Mouse (Mus musculus): ENCODE data around the gene Atxn7l1. TPM values are rescaled to one million over a fixed set of nuclear protein-coding genes. Genes with fewer than 3 reads are reported as not detected.

The Atxn7l1 gene
- polyA plus RNA-seq, 1 experiment, result 37.1 TPM

DNA sequence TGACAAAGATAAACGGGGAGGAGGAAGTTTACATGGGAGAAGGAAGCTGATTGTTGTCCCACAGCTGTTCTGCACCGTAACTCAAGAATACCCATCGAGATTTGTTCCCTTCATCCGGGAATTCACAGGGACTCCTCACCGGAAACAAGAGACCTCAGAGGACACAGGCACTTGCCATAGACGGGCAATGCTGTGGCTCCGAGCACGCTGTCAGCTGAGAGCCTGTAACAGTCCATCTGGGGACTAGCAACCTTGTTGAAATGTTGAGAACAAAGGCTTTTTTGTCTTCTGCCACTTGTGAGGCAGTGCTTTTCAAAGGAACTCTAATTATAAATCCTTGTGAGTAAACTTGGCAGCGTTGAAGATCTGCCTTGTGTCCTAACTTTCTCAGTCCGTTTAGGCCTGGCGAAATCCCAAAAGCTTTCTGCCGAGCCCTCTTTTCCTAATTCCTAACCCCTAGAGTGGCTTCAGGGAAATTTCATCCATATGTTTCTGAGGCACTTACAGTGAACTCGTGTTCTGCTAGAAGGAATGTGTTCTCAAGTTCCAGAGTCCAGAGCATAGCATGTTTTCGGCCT is 36.5 kb upstream of the Atxn7l1 start:
- WGBS, result 21% methylated on average over 14 of the region's 14 CpGs
- H3K27me3 ChIP-seq (ENCODE audit: control insufficient read depth, insufficient read depth, low read length), result no peaks in the 10 kb centered on the region
- H3K36me3 ChIP-seq (ENCODE audit: control insufficient read depth, insufficient read depth, low read length), result no peaks in the 10 kb centered on the region
- H3K27ac ChIP-seq (ENCODE audit: insufficient read depth, low read length), result no peak overlapping the region; the same call in 1 of the 2 replicates
- no peak for DNase-seq (ENCODE audit: low read depth in 1 of 2, low spot score in 2 of 2)
- TF ChIP-seq POLR2A (IDR thresholded peaks at IDR 0.05; ENCODE audit: low read depth, low read length), result no peak
- TF ChIP-seq CTCF (IDR thresholded peaks at IDR 0.05; ENCODE audit: extremely low read depth, insufficient read depth, insufficient read length, insufficient replicate concordance), result no peak
- H3K4me1 ChIP-seq (ENCODE audit: control insufficient read depth, insufficient read depth, insufficient read length), result no peaks in the 10 kb centered on the region
- no peak overlapping the region for H3K4me3 ChIP-seq (ENCODE audit: extremely low read depth, insufficient read depth, insufficient read length)

DNA sequence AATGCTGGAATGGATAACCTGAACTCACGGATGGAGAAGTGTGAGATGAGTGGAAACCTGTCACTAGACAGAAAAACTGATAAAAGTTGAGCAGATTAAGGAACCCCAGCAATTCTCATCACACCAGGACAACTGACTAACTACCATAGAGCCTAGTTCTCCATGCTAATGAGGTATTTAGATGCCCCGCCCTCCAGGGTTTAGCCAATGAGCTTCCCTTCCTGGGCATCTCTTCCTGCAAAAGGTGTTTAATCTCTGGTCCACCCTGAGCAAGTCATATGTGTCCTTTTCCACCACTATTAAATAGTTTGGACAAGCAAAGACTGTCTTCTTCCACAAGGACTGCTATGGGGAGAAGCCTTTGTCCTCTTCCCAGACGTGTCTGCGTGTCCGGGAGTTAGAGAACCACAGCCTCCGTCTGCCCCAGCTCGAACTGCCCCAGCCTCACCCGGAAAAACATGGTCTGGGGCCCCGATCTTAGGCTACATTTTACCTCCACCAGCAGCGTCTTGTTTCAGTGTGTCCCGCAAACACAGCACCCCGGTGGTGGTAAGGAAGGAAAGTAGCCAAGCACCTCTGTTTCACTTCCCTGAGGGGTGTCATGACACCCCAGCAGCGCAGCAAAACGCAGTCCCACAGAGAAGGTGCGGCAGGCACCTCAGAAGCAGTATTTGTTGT is 28.7 kb upstream of the Atxn7l1 start:
- peak overlapping the region; percentile 26 for H3K4me3 ChIP-seq (ENCODE audit: extremely low read depth, insufficient read depth, insufficient read length)
- no peaks in the 10 kb centered on the region for H3K27me3 ChIP-seq (ENCODE audit: control insufficient read depth, insufficient read depth, low read length)
- WGBS, result 47% methylated on average over 15 of the region's 15 CpGs
- TF ChIP-seq CTCF (IDR thresholded peaks at IDR 0.05; ENCODE audit: extremely low read depth, insufficient read depth, insufficient read length, insufficient replicate concordance), result no peak
- no peak for TF ChIP-seq POLR2A (IDR thresholded peaks at IDR 0.05; ENCODE audit: low read depth, low read length)
- no peak overlapping the region for H3K27ac ChIP-seq (ENCODE audit: insufficient read depth, low read length)
- no peaks in the 10 kb centered on the region for H3K4me1 ChIP-seq (ENCODE audit: control insufficient read depth, insufficient read depth, insufficient read length)
- DNase-seq (ENCODE audit: low read depth in 1 of 2, low spot score in 2 of 2), result peak in 1 of 2 experiments; percentile 21
- H3K36me3 ChIP-seq (ENCODE audit: control insufficient read depth, insufficient read depth, low read length), result no peaks in the 10 kb centered on the region

- H3K4me3 ChIP-seq (ENCODE audit: extremely low read depth, insufficient read depth, insufficient read length), result no peak overlapping the region
- DNase-seq (ENCODE audit: low read depth in 1 of 2, low spot score in 2 of 2), result peak in 1 of 2 experiments; percentile 45
- H3K27ac ChIP-seq (ENCODE audit: insufficient read depth, low read length), result peak overlapping the region; percentile 23; the same call in 1 of the 2 replicates
- peaks cover 6% of the 10 kb centered on the region; the same call in 1 of the 2 replicates for H3K4me1 ChIP-seq (ENCODE audit: control insufficient read depth, insufficient read depth, insufficient read length)
- H3K36me3 ChIP-seq (ENCODE audit: control insufficient read depth, insufficient read depth, low read length), result no peaks in the 10 kb centered on the region
- 37% methylated on average over 9 of the region's 9 CpGs for WGBS
- TF ChIP-seq CTCF (IDR thresholded peaks at IDR 0.05; ENCODE audit: extremely low read depth, insufficient read depth, insufficient read length, insufficient replicate concordance) (no peak), POLR2A (IDR thresholded peaks at IDR 0.05; ENCODE audit: low read depth, low read length) (no peak)
- H3K27me3 ChIP-seq (ENCODE audit: control insufficient read depth, insufficient read depth, low read length), result no peaks in the 10 kb centered on the region
Measured at GRCm38 (mm10) chr12:33125594-33126227, 21.8 kb upstream of the Atxn7l1 start.

GRCm38 (mm10) chr12:33126243-33126642 is 21.2 kb upstream of the Atxn7l1 start:
- H3K27me3 ChIP-seq (ENCODE audit: control insufficient read depth, insufficient read depth, low read length), result no peaks in the 10 kb centered on the region
- H3K36me3 ChIP-seq (ENCODE audit: control insufficient read depth, insufficient read depth, low read length), result no peaks in the 10 kb centered on the region
- peaks cover 6% of the 10 kb centered on the region; the same call in 1 of the 2 replicates for H3K4me1 ChIP-seq (ENCODE audit: control insufficient read depth, insufficient read depth, insufficient read length)
- no peak for DNase-seq (ENCODE audit: low read depth in 1 of 2, low spot score in 2 of 2)
- H3K27ac ChIP-seq (ENCODE audit: insufficient read depth, low read length), result no peak overlapping the region
- H3K4me3 ChIP-seq (ENCODE audit: extremely low read depth, insufficient read depth, insufficient read length), result no peak overlapping the region
- no peak for TF ChIP-seq CTCF (IDR thresholded peaks at IDR 0.05; ENCODE audit: extremely low read depth, insufficient read depth, insufficient read length, insufficient replicate concordance)
- TF ChIP-seq POLR2A (IDR thresholded peaks at IDR 0.05; ENCODE audit: low read depth, low read length), result no peak

DNA sequence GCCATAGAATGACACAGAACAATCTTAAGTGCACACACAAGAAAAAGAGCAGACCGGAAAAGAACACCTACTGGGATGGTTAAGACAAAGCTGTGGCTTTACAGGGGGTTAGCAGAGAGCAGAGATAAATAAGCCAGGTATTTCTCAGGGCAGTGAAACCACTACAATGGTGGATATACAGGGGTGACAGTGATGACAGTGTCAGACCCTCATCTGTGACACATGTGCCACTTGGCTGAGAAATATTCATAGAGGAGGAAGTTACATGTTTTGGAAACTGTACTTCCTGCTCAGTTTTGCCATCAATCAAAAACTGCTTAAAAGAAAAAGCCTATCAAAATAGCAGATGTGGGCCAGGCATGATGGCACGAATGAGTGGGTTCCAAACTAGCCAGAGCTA is 19.4 kb upstream of the Atxn7l1 start:
- Histone ChIP-seq H3K27ac (ENCODE audit: insufficient read depth, low read length) (no peak overlapping the region), H3K36me3 (ENCODE audit: control insufficient read depth, insufficient read depth, low read length) (no peaks in the 10 kb centered on the region), H3K27me3 (ENCODE audit: control insufficient read depth, insufficient read depth, low read length) (no peaks in the 10 kb centered on the region), H3K4me1 (ENCODE audit: control insufficient read depth, insufficient read depth, insufficient read length) (peaks cover 18% of the 10 kb centered on the region; the same call in 1 of the 2 replicates), H3K4me3 (ENCODE audit: extremely low read depth, insufficient read depth, insufficient read length) (no peak overlapping the region)
- DNase-seq (ENCODE audit: low read depth in 1 of 2, low spot score in 2 of 2), result peak in 1 of 2 experiments; percentile 33
- TF ChIP-seq POLR2A (IDR thresholded peaks at IDR 0.05; ENCODE audit: low read depth, low read length), result no peak
- TF ChIP-seq CTCF (IDR thresholded peaks at IDR 0.05; ENCODE audit: extremely low read depth, insufficient read depth, insufficient read length, insufficient replicate concordance), result no peak
- WGBS, result 50% methylated on average over 2 of the region's 2 CpGs

GRCm38 (mm10) chr12:33128702-33129101 is 18.8 kb upstream of the Atxn7l1 start:
- no peak overlapping the region for H3K27ac ChIP-seq (ENCODE audit: insufficient read depth, low read length)
- TF ChIP-seq CTCF (IDR thresholded peaks at IDR 0.05; ENCODE audit: extremely low read depth, insufficient read depth, insufficient read length, insufficient replicate concordance) (no peak), POLR2A (IDR thresholded peaks at IDR 0.05; ENCODE audit: low read depth, low read length) (no peak)
- peaks cover 21% of the 10 kb centered on the region; the same call in 1 of the 2 replicates for H3K4me1 ChIP-seq (ENCODE audit: control insufficient read depth, insufficient read depth, insufficient read length)
- no peak for DNase-seq (ENCODE audit: low read depth in 1 of 2, low spot score in 2 of 2)
- no peaks in the 10 kb centered on the region for H3K27me3 ChIP-seq (ENCODE audit: control insufficient read depth, insufficient read depth, low read length)
- 93% methylated on average over 7 of the region's 7 CpGs for WGBS
- no peak overlapping the region for H3K4me3 ChIP-seq (ENCODE audit: extremely low read depth, insufficient read depth, insufficient read length)
- no peaks in the 10 kb centered on the region for H3K36me3 ChIP-seq (ENCODE audit: control insufficient read depth, insufficient read depth, low read length)

Data from spleen, adult 2 months (tissue).